Mouse (Mus musculus): ENCODE data around the gene Fosl1. TPM values are rescaled to one million over a fixed set of nuclear protein-coding genes. Genes with fewer than 3 reads are reported as not detected.

Gene Fosl1
- not detected for polyA plus RNA-seq (2014; fragmentation: Illumina TruSeq; extraction: RNeasy Lipid Tissue Mini Kit (QIAGEN cat#74804); ENCODE audit: low read depth, low replicate concordance)

GRCm38 (mm10) chr19:5447515-5448353 is at the start of gene Fosl1:
TSS of gene Fosl1 (plus strand) at chr19:5447547.

GRCm38 (mm10) chr19:5402293-5402692 is 45.1 kb upstream of the Fosl1 start, which contains the start of gene Tsga10ip:
TSS of gene Tsga10ip (minus strand) at chr19:5402526.

GRCm38 (mm10) chr19:5424782-5425741 is 22.3 kb upstream of the Fosl1 start, which contains the start of the genes Drap1 and AI837181:
TSS of gene Drap1 (minus strand) at chr19:5424979.
TSS of gene AI837181 (plus strand) at chr19:5425144.

GRCm38 (mm10) chr19:5457746-5458442 is 10.5 kb downstream of the Fosl1 start, which contains the start of gene Ccdc85b:
TSS of gene Ccdc85b (minus strand) at chr19:5457894.

GRCm38 (mm10) chr19:5460465-5460911 is 13.1 kb downstream of the Fosl1 start, which contains the start of gene Fibp:
TSS of gene Fibp (plus strand) at chr19:5460615.

GRCm38 (mm10) chr19:5468374-5468773 is 21.0 kb downstream of the Fosl1 start, which contains the start of gene Ctsw:
TSS of gene Ctsw (minus strand) at chr19:5468507.

GRCm38 (mm10) chr19:5473720-5474119 is 26.4 kb downstream of the Fosl1 start, which contains the start of gene Efemp2:
TSS of gene Efemp2 (plus strand) at chr19:5473954.

GRCm38 (mm10) chr19:5487768-5488550 is 40.6 kb downstream of the Fosl1 start, which contains the start of gene Mus81:
TSS of gene Mus81 (minus strand) at chr19:5488402.

GRCm38 (mm10) chr19:5490313-5490897 is 43.1 kb downstream of the Fosl1 start, which contains the start of gene Cfl1:
TSS of gene Cfl1 (plus strand) at chr19:5490455.

GRCm38 (mm10) chr19:5503687-5504086 is 56.3 kb downstream of the Fosl1 start, which contains the start of gene 1700020D05Rik:
TSS of gene 1700020D05Rik (minus strand) at chr19:5503787.

Other genes starting within 250 kb of the Fosl1 start
- gene Pacs1, start 174.4 kb upstream of the Fosl1 start, polyA plus RNA-seq (2014; fragmentation: Illumina TruSeq; extraction: RNeasy Lipid Tissue Mini Kit (QIAGEN cat#74804); ENCODE audit: low read depth, low replicate concordance): 3.7 TPM
- 32.5 TPM for gene Sf3b2, start 152.1 kb upstream of the Fosl1 start, polyA plus RNA-seq (2014; fragmentation: Illumina TruSeq; extraction: RNeasy Lipid Tissue Mini Kit (QIAGEN cat#74804); ENCODE audit: low read depth, low replicate concordance)
- not detected for gene Gal3st3, start 149.2 kb upstream of the Fosl1 start, polyA plus RNA-seq (2014; fragmentation: Illumina TruSeq; extraction: RNeasy Lipid Tissue Mini Kit (QIAGEN cat#74804); ENCODE audit: low read depth, low replicate concordance)
- not detected for gene Catsper1, start 111.8 kb upstream of the Fosl1 start, polyA plus RNA-seq (2014; fragmentation: Illumina TruSeq; extraction: RNeasy Lipid Tissue Mini Kit (QIAGEN cat#74804); ENCODE audit: low read depth, low replicate concordance)
- gene Cst6, start 98.0 kb upstream of the Fosl1 start, polyA plus RNA-seq (2014; fragmentation: Illumina TruSeq; extraction: RNeasy Lipid Tissue Mini Kit (QIAGEN cat#74804); ENCODE audit: low read depth, low replicate concordance): not detected
- gene Eif1ad, start 80.8 kb upstream of the Fosl1 start, polyA plus RNA-seq (2014; fragmentation: Illumina TruSeq; extraction: RNeasy Lipid Tissue Mini Kit (QIAGEN cat#74804); ENCODE audit: low read depth, low replicate concordance): 13.9 TPM
- gene Banf1, start 80.4 kb upstream of the Fosl1 start, polyA plus RNA-seq (2014; fragmentation: Illumina TruSeq; extraction: RNeasy Lipid Tissue Mini Kit (QIAGEN cat#74804); ENCODE audit: low read depth, low replicate concordance): 5.5 TPM
- gene Sart1, start 58.8 kb upstream of the Fosl1 start, polyA plus RNA-seq (2014; fragmentation: Illumina TruSeq; extraction: RNeasy Lipid Tissue Mini Kit (QIAGEN cat#74804); ENCODE audit: low read depth, low replicate concordance): 2.4 TPM
- not detected for gene Tsga10ip, start 45.0 kb upstream of the Fosl1 start, polyA plus RNA-seq (2014; fragmentation: Illumina TruSeq; extraction: RNeasy Lipid Tissue Mini Kit (QIAGEN cat#74804); ENCODE audit: low read depth, low replicate concordance)
- gene Drap1, start 22.6 kb upstream of the Fosl1 start, polyA plus RNA-seq (2014; fragmentation: Illumina TruSeq; extraction: RNeasy Lipid Tissue Mini Kit (QIAGEN cat#74804); ENCODE audit: low read depth, low replicate concordance): 3.1 TPM
- not detected for gene AI837181, start 22.4 kb upstream of the Fosl1 start, polyA plus RNA-seq (2014; fragmentation: Illumina TruSeq; extraction: RNeasy Lipid Tissue Mini Kit (QIAGEN cat#74804); ENCODE audit: low read depth, low replicate concordance)
- gene Ccdc85b, start 10.3 kb downstream of the Fosl1 start, polyA plus RNA-seq (2014; fragmentation: Illumina TruSeq; extraction: RNeasy Lipid Tissue Mini Kit (QIAGEN cat#74804); ENCODE audit: low read depth, low replicate concordance): 0.81 TPM
- gene Fibp, start 13.1 kb downstream of the Fosl1 start, polyA plus RNA-seq (2014; fragmentation: Illumina TruSeq; extraction: RNeasy Lipid Tissue Mini Kit (QIAGEN cat#74804); ENCODE audit: low read depth, low replicate concordance): 3.6 TPM
- not detected for gene Ctsw, start 21.0 kb downstream of the Fosl1 start, polyA plus RNA-seq (2014; fragmentation: Illumina TruSeq; extraction: RNeasy Lipid Tissue Mini Kit (QIAGEN cat#74804); ENCODE audit: low read depth, low replicate concordance)
- not detected for gene Efemp2, start 26.4 kb downstream of the Fosl1 start, polyA plus RNA-seq (2014; fragmentation: Illumina TruSeq; extraction: RNeasy Lipid Tissue Mini Kit (QIAGEN cat#74804); ENCODE audit: low read depth, low replicate concordance)
- gene Mus81, start 40.9 kb downstream of the Fosl1 start, polyA plus RNA-seq (2014; fragmentation: Illumina TruSeq; extraction: RNeasy Lipid Tissue Mini Kit (QIAGEN cat#74804); ENCODE audit: low read depth, low replicate concordance): 0.69 TPM
- gene Cfl1, start 42.9 kb downstream of the Fosl1 start, polyA plus RNA-seq (2014; fragmentation: Illumina TruSeq; extraction: RNeasy Lipid Tissue Mini Kit (QIAGEN cat#74804); ENCODE audit: low read depth, low replicate concordance): 142 TPM
- gene 1700020D05Rik, start 56.2 kb downstream of the Fosl1 start, polyA plus RNA-seq (2014; fragmentation: Illumina TruSeq; extraction: RNeasy Lipid Tissue Mini Kit (QIAGEN cat#74804); ENCODE audit: low read depth, low replicate concordance): not detected
- gene Snx32, start 63.0 kb downstream of the Fosl1 start, polyA plus RNA-seq (2014; fragmentation: Illumina TruSeq; extraction: RNeasy Lipid Tissue Mini Kit (QIAGEN cat#74804); ENCODE audit: low read depth, low replicate concordance): 0.36 TPM
- 2.4 TPM for gene Ovol1, start 113.1 kb downstream of the Fosl1 start, polyA plus RNA-seq (2014; fragmentation: Illumina TruSeq; extraction: RNeasy Lipid Tissue Mini Kit (QIAGEN cat#74804); ENCODE audit: low read depth, low replicate concordance)
- gene Ap5b1, start 120.5 kb downstream of the Fosl1 start, polyA plus RNA-seq (2014; fragmentation: Illumina TruSeq; extraction: RNeasy Lipid Tissue Mini Kit (QIAGEN cat#74804); ENCODE audit: low read depth, low replicate concordance): not detected
- gene Rnaseh2c, start 154.3 kb downstream of the Fosl1 start, polyA plus RNA-seq (2014; fragmentation: Illumina TruSeq; extraction: RNeasy Lipid Tissue Mini Kit (QIAGEN cat#74804); ENCODE audit: low read depth, low replicate concordance): 2.0 TPM
- gene Kat5, start 162.7 kb downstream of the Fosl1 start, polyA plus RNA-seq (2014; fragmentation: Illumina TruSeq; extraction: RNeasy Lipid Tissue Mini Kit (QIAGEN cat#74804); ENCODE audit: low read depth, low replicate concordance): 18.3 TPM
- gene Rela, start 189.9 kb downstream of the Fosl1 start, polyA plus RNA-seq (2014; fragmentation: Illumina TruSeq; extraction: RNeasy Lipid Tissue Mini Kit (QIAGEN cat#74804); ENCODE audit: low read depth, low replicate concordance): 0.89 TPM
- 0.20 TPM for gene Sipa1, start 216.2 kb downstream of the Fosl1 start, polyA plus RNA-seq (2014; fragmentation: Illumina TruSeq; extraction: RNeasy Lipid Tissue Mini Kit (QIAGEN cat#74804); ENCODE audit: low read depth, low replicate concordance)
- 0.40 TPM for gene Map3k11, start 241.2 kb downstream of the Fosl1 start, polyA plus RNA-seq (2014; fragmentation: Illumina TruSeq; extraction: RNeasy Lipid Tissue Mini Kit (QIAGEN cat#74804); ENCODE audit: low read depth, low replicate concordance)
- gene Pcnx3, start 241.4 kb downstream of the Fosl1 start, polyA plus RNA-seq (2014; fragmentation: Illumina TruSeq; extraction: RNeasy Lipid Tissue Mini Kit (QIAGEN cat#74804); ENCODE audit: low read depth, low replicate concordance): 0.16 TPM

All from kidney, adult 10 weeks (tissue).